In the genomic region with DNA sequence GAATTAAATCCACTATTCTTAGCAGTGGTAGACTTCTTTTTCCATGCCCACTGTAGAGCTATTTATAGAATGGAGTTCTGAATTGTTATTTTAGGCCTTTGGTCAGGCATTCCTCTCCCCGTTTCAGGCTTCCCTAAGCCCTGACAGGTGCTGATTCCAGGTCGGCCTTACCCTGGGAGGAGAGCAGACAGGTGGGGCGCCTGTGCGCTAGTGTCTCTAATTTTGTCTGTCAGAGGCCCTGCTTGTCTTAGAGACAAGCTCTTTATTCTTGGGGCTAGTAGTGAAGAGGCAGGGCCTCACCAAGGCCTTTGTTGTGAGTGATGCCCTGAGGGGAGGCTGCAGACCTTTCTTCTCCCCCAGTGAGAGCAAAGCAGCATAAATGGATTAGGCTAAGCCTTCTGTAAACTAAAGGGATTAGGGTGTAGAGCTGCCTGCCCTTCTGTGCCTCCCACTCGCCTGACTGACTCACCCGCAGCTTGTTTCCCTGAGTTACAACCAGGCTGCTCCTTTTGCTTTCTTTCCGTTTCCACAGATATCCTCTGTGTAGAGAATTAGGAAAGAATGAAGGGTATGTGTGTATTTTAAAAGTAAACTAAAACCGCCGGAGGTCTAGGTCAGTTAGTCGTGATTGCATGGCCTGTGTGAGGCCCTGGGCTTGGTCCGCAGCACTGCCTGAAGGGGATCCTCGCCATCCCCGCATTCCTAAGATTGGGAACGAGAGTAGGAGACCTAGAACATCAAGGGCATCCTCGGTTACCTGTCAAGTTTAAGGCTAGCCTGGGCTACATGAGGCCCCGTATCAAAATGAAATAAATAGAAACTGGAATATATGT, we compare ENCODE assay signal across 8 mouse cellular contexts. TPM values are rescaled to one million over a fixed set of nuclear protein-coding genes. Genes with fewer than 3 reads are reported as not detected.
DNase-seq lines count a peak whose midpoint lies in the region; ATAC-seq and TF ChIP-seq lines count a peak whose summit lies in the region.

No protein-coding gene starts in this region.

- H3K27me3 ChIP-seq in intestine, embryonic 14.5 days (replicated peaks; ENCODE audit: control insufficient read depth, insufficient read depth, low read length) = no peaks in the 10 kb centered on the region
- H3K27me3 ChIP-seq in intestine, postnatal 0 days (replicated peaks; ENCODE audit: control insufficient read depth, insufficient read depth, low read length) = no peaks in the 10 kb centered on the region
- H3K27me3 ChIP-seq in embryonic facial prominence, embryonic 15.5 days = no peaks in the 10 kb centered on the region

- H3K9ac ChIP-seq in intestine, embryonic 14.5 days (ENCODE audit: low read length) = 0 out of 2 replicates have a peak overlapping the region, but pooled peaks have one; percentile 7
- H3K9ac ChIP-seq in intestine, postnatal 0 days (ENCODE audit: low read depth, low read length) = no peak overlapping the region
- no peak overlapping the region for H3K9ac ChIP-seq in embryonic facial prominence, embryonic 15.5 days

- peak overlapping the region; percentile 73 for H3K27ac ChIP-seq in intestine, embryonic 14.5 days (ENCODE audit: low read depth)
- no peak overlapping the region for H3K27ac ChIP-seq in intestine, postnatal 0 days (ENCODE audit: low read depth, low read length)
- H3K27ac ChIP-seq in embryonic facial prominence, embryonic 15.5 days (replicated peaks) = peak overlapping the region; percentile 68

- H3K4me1 ChIP-seq in intestine, embryonic 14.5 days (replicated peaks; ENCODE audit: control insufficient read depth, insufficient read depth, low read length) = peaks cover 10% of the 10 kb centered on the region; the same call in 1 of the 2 replicates
- H3K4me1 ChIP-seq in intestine, postnatal 0 days (replicated peaks; ENCODE audit: control insufficient read depth, insufficient read depth, low read length) = no peaks in the 10 kb centered on the region
- peaks cover 13% of the 10 kb centered on the region; the same call in 1 of the 2 replicates for H3K4me1 ChIP-seq in embryonic facial prominence, embryonic 15.5 days

- WGBS in intestine, embryonic 14.5 days = 27% methylated on average over 16 of the region's 16 CpGs
- WGBS in intestine, postnatal 0 days = 36% methylated on average over 16 of the region's 16 CpGs
- 40% methylated on average over 16 of the region's 16 CpGs for WGBS in embryonic facial prominence, embryonic 15.5 days

- H3K4me2 ChIP-seq in intestine, embryonic 14.5 days (ENCODE audit: low read length) = no peak overlapping the region
- no peak overlapping the region for H3K4me2 ChIP-seq in intestine, postnatal 0 days (replicated peaks; ENCODE audit: low read depth)
- H3K4me2 ChIP-seq in embryonic facial prominence, embryonic 15.5 days (replicated peaks) = no peak overlapping the region

- no peaks in the 10 kb centered on the region for H3K9me3 ChIP-seq in intestine, embryonic 14.5 days (ENCODE audit: control insufficient read depth, low read length)
- H3K9me3 ChIP-seq in intestine, postnatal 0 days (ENCODE audit: control insufficient read depth) = no peaks in the 10 kb centered on the region
- H3K9me3 ChIP-seq in embryonic facial prominence, embryonic 15.5 days (replicated peaks) = no peaks in the 10 kb centered on the region

- no peak for TF ChIP-seq CTCF in intestine, postnatal 0 days (IDR thresholded peaks at IDR 0.05; ENCODE audit: low read depth)

- peak; percentile 68 for DNase-seq in intestine, embryonic 14.5 days (ENCODE audit: low spot score)
- peak; percentile 80 for DNase-seq in layer of hippocampus, adult 9-11 months
- DNase-seq in retina, postnatal 7 days (ENCODE audit: low read depth, low spot score) = peak; percentile 72
- DNase-seq in spleen, postnatal 36 days (ENCODE audit: low spot score in 2 of 2) = no peak
- DNase-seq in spleen, postnatal 10 days (ENCODE audit: low spot score in 2 of 2) = no peak
- DNase-seq in thymus, postnatal 4 days = no peak

- peak; percentile 80 for ATAC-seq in intestine, embryonic 14.5 days (replicated peaks; ENCODE audit: low FRiP score, low TSS enrichment, low read depth)
- no peak for ATAC-seq in intestine, postnatal 0 days
- ATAC-seq in embryonic facial prominence, embryonic 15.5 days (ENCODE audit: insufficient number of reproducible peaks, low FRiP score, low TSS enrichment, low read depth) = peak; percentile 63

- no peak overlapping the region for H3K4me3 ChIP-seq in intestine, embryonic 14.5 days (ENCODE audit: low read depth, low read length)
- H3K4me3 ChIP-seq in intestine, postnatal 0 days (ENCODE audit: low read depth, low read length) = no peak overlapping the region
- H3K4me3 ChIP-seq in embryonic facial prominence, embryonic 15.5 days (replicated peaks) = no peak overlapping the region

- H3K36me3 ChIP-seq in intestine, embryonic 14.5 days (ENCODE audit: control insufficient read depth, insufficient read depth, low read length) = peaks cover 92% of the 10 kb centered on the region
- peaks cover 91% of the 10 kb centered on the region for H3K36me3 ChIP-seq in intestine, postnatal 0 days (ENCODE audit: control insufficient read depth, insufficient read depth)
- H3K36me3 ChIP-seq in embryonic facial prominence, embryonic 15.5 days = peaks cover 95% of the 10 kb centered on the region

RNA-seq across cellular contexts. Expression of a gene that starts 24.3 kb away (rescaled TPM):
- polyA plus RNA-seq in intestine, embryonic 14.5 days (2014; fragmentation: Nextera tagmentation; extraction: Ambion mirVana) = 233 and 240 TPM in 2 replicates
- 343 and 352 TPM in 2 replicates for polyA plus RNA-seq in intestine, postnatal 0 days (2015; fragmentation: Nextera tagmentation; extraction: Ambion mirVana)
- polyA plus RNA-seq in embryonic facial prominence, embryonic 15.5 days (2015; fragmentation: Nextera tagmentation; extraction: Ambion mirVana) = 247 and 259 TPM in 2 replicates

RNA-seq across cellular contexts. Expression of a gene that starts 45.2 kb away (rescaled TPM):
- polyA plus RNA-seq in intestine, embryonic 14.5 days (2014; fragmentation: Nextera tagmentation; extraction: Ambion mirVana) = 0.15 TPM in 1 of 2 replicates, not detected in the other
- polyA plus RNA-seq in intestine, postnatal 0 days (2015; fragmentation: Nextera tagmentation; extraction: Ambion mirVana) = not detected in 2 replicates
- not detected in 2 replicates for polyA plus RNA-seq in embryonic facial prominence, embryonic 15.5 days (2015; fragmentation: Nextera tagmentation; extraction: Ambion mirVana)

RNA-seq across cellular contexts. Expression of a gene that starts 55.5 kb away (rescaled TPM):
- 41.5 and 42.3 TPM in 2 replicates for polyA plus RNA-seq in intestine, embryonic 14.5 days (2014; fragmentation: Nextera tagmentation; extraction: Ambion mirVana)
- polyA plus RNA-seq in intestine, postnatal 0 days (2015; fragmentation: Nextera tagmentation; extraction: Ambion mirVana) = 22.2 and 30.4 TPM in 2 replicates
- 25.5 and 26.1 TPM in 2 replicates for polyA plus RNA-seq in embryonic facial prominence, embryonic 15.5 days (2015; fragmentation: Nextera tagmentation; extraction: Ambion mirVana)

Comparison
In these comparisons a context has a peak if more than half of its experiments do, and no peak if none do; other contexts are left out.
1. DNase-seq: peak in intestine, embryonic 14.5 days (single experiment), layer of hippocampus, adult 9-11 months (single experiment) and retina, postnatal 7 days (single experiment); none in spleen, postnatal 36 days (0 of 2), spleen, postnatal 10 days (0 of 2) and thymus, postnatal 4 days (single experiment).